Mouse (Mus musculus) testis, adult 2 months (tissue): ENCODE data around the gene Clic1.

ENCODE experiments used
- CTCF ChIP-seq: fragments of 200-500 bp; IDR thresholded peaks from 2 replicates; pipeline ENCODE4 v1.5.1; 2012; ENCODE audit warnings: low read depth, mild to moderate bottlenecking, inconsistent platforms, low read length, moderate library complexity; ENCODE audit not compliant: control insufficient read depth, insufficient read depth, insufficient replicate concordance
- POLR2A ChIP-seq: fragments of 200-500 bp; IDR thresholded peaks from 2 replicates; pipeline ENCODE4 v1.6.1; 2012; ENCODE audit warnings: low read depth, mild to moderate bottlenecking, inconsistent platforms, low read length, moderate library complexity; ENCODE audit not compliant: control insufficient read depth

DNA sequence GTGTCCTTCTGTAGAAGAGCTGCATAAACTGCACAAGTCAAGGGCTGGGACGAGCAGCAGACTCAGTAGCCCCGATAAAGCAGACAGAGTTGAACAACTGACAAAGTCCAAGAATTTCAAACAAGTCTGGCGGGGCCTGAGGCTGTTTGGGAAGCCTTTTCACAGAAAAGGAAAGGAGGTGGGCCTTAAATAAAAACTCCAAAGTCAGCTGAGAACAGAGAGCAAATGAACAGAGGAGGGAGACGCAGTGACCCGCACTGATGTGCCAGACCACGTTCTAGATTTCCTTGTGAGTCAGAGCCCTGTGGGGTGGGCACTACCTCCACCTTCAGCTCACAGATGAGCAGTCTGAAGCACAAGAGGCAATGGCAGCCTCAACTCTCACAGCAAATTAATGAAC is 14.9 kb upstream of the Clic1 start:
- TF ChIP-seq CTCF (no peak), POLR2A (no peak)
